Mouse (Mus musculus) intestine, embryonic 16.5 days (tissue): ENCODE data around the gene Plpp7. TPM values are rescaled to one million over a fixed set of nuclear protein-coding genes. Genes with fewer than 3 reads are reported as not detected.

Experiments
- ATAC-seq: fragments of 200-750 bp; cut with Nextera tagmentation; 2 replicates; pipeline ENCODE4 v1.8.0; 2017; ENCODE audit warnings: moderate TSS enrichment, moderate library complexity
- H3K27ac ChIP-seq: fragments of 300-500 bp; sonication (generic); 2 replicates; pipeline ENCODE4 v1.5.1; 2014; ENCODE audit warnings: mild to moderate bottlenecking, low read length
- H3K27me3 ChIP-seq: fragments of 300-500 bp; sonication (generic); replicated peaks from 2 replicates; pipeline ENCODE4 v1.6.1; 2014; ENCODE audit warnings: low read length, control low read depth, mixed read lengths; ENCODE audit not compliant: control insufficient read depth, insufficient read depth
- H3K36me3 ChIP-seq: fragments of 300-500 bp; sonication (generic); 2 replicates; pipeline ENCODE4 v1.6.1; 2014; ENCODE audit warnings: low read length, control low read depth; ENCODE audit not compliant: control insufficient read depth, insufficient read depth
- H3K4me1 ChIP-seq: fragments of 300-500 bp; sonication (generic); 2 replicates; pipeline ENCODE4 v1.6.1; 2014; ENCODE audit warnings: low read length, control low read depth, mixed read lengths; ENCODE audit not compliant: control insufficient read depth, insufficient read depth
- H3K4me2 ChIP-seq: fragments of 300-500 bp; sonication (generic); 2 replicates; pipeline ENCODE4 v1.6.1; 2014; ENCODE audit warnings: low read depth, low read length, control low read depth
- H3K4me3 ChIP-seq: fragments of 300-500 bp; sonication (generic); 2 replicates; pipeline ENCODE4 v1.5.1; 2014; ENCODE audit warnings: mild to moderate bottlenecking, low read length
- H3K9ac ChIP-seq: fragments of 300-500 bp; sonication (generic); 2 replicates; pipeline ENCODE4 v1.6.1; 2014; ENCODE audit warnings: low read depth, low read length
- H3K9me3 ChIP-seq: fragments of 300-500 bp; sonication (generic); 2 replicates; pipeline ENCODE4 v1.6.1; 2016; ENCODE audit warnings: low read length, control low read depth; ENCODE audit not compliant: control insufficient read depth
- WGBS: fragments of 180-500 bp; shearing (Covaris S2); extraction: QIAGEN DNeasy Blood & Tissue Kit; methylation state at CpG from one replicate; pipeline ENCODE4 v1.1.7; 2014; 5-methylcytosine and 5-hydroxymethylcytosine counted together
- polyA plus RNA-seq: library from polyadenylated mRNA; unstranded; fragments of >200 nt; fragmentation: Nextera tagmentation; extraction: Ambion mirVana; gene quantifications from 2 replicates; pipeline ENCODE4 v1.2.1, GENCODE M21; 2015

Plpp7 gene
- polyA plus RNA-seq, 1 experiment from 2014 or later = 5.0 TPM

- peak overlapping the region; percentile 25 for H3K4me3 ChIP-seq
- H3K4me2 ChIP-seq = peak overlapping the region; percentile 45
- H3K27me3 ChIP-seq = peaks cover 17% of the 10 kb centered on the region
- H3K36me3 ChIP-seq = no peaks in the 10 kb centered on the region
- H3K9ac ChIP-seq = peak overlapping the region; percentile 41
- no peak for ATAC-seq
- no peak overlapping the region for H3K27ac ChIP-seq
- WGBS = 7% methylated on average over 35 of the region's 35 CpGs
- H3K9me3 ChIP-seq = no peaks in the 10 kb centered on the region
- H3K4me1 ChIP-seq = peaks cover 6% of the 10 kb centered on the region; the same call in 1 of the 2 replicates
These were observed 6.9 kb upstream of the Plpp7 start for GRCm38 (mm10) chr2:32088372-32088981.

GRCm38 (mm10) chr2:32089606-32090005, 5.7 kb upstream of the Plpp7 start:
- H3K27me3 ChIP-seq = peaks cover 14% of the 10 kb centered on the region
- H3K36me3 ChIP-seq = no peaks in the 10 kb centered on the region
- no peak overlapping the region for H3K4me3 ChIP-seq
- WGBS = 66% methylated on average over 3 of the region's 3 CpGs
- no peaks in the 10 kb centered on the region for H3K9me3 ChIP-seq
- H3K4me2 ChIP-seq = no peak overlapping the region
- H3K4me1 ChIP-seq = no peaks in the 10 kb centered on the region
- no peak overlapping the region for H3K9ac ChIP-seq
- ATAC-seq = no peak
- H3K27ac ChIP-seq = no peak overlapping the region

- H3K4me2 ChIP-seq = no peak overlapping the region
- H3K4me3 ChIP-seq = no peak overlapping the region
- no peak for ATAC-seq
- H3K9ac ChIP-seq = no peak overlapping the region
- H3K36me3 ChIP-seq = no peaks in the 10 kb centered on the region
- H3K27ac ChIP-seq = no peak overlapping the region
- no peaks in the 10 kb centered on the region for H3K4me1 ChIP-seq
- H3K27me3 ChIP-seq = peaks cover 14% of the 10 kb centered on the region
- 74% methylated on average over 2 of the region's 2 CpGs for WGBS
- H3K9me3 ChIP-seq = no peaks in the 10 kb centered on the region
These were observed 5.2 kb upstream of the Plpp7 start for GRCm38 (mm10) chr2:32090145-32090544.

GRCm38 (mm10) chr2:32091956-32092355, 3.4 kb upstream of the Plpp7 start:
- H3K4me3 ChIP-seq = no peak overlapping the region
- no peaks in the 10 kb centered on the region for H3K36me3 ChIP-seq
- no peak overlapping the region for H3K4me2 ChIP-seq
- H3K27me3 ChIP-seq = peaks cover 12% of the 10 kb centered on the region
- H3K4me1 ChIP-seq = peaks cover 7% of the 10 kb centered on the region
- no peaks in the 10 kb centered on the region for H3K9me3 ChIP-seq
- 56% methylated on average over 3 of the region's 3 CpGs for WGBS
- ATAC-seq = no peak
- H3K27ac ChIP-seq = no peak overlapping the region
- H3K9ac ChIP-seq = no peak overlapping the region

- no peaks in the 10 kb centered on the region for H3K36me3 ChIP-seq
- no peak overlapping the region for H3K4me3 ChIP-seq
- 78% methylated on average over 7 of the region's 7 CpGs for WGBS
- H3K9ac ChIP-seq = no peak overlapping the region
- H3K4me2 ChIP-seq = no peak overlapping the region
- peaks cover 7% of the 10 kb centered on the region for H3K4me1 ChIP-seq
- H3K9me3 ChIP-seq = no peaks in the 10 kb centered on the region
- ATAC-seq = peak; percentile 75
- 0 out of 2 replicates have a peak, but pooled peaks cover 2% of the 10 kb centered on the region for H3K27me3 ChIP-seq
- no peak overlapping the region for H3K27ac ChIP-seq
These were observed 1.2 kb upstream of the Plpp7 start for GRCm38 (mm10) chr2:32094001-32094707.

GRCm38 (mm10) chr2:32096122-32096420, 743 bp downstream of the Plpp7 start:
- H3K9ac ChIP-seq = peak overlapping the region; percentile 68
- whole genome bisulfite sequencing = 73% methylated on average over 10 of the region's 10 CpGs
- H3K4me3 ChIP-seq = peak overlapping the region; percentile 46
- ATAC-seq = 0 out of 2 replicates have a peak, but pooled peaks have one; percentile 8
- H3K36me3 ChIP-seq = no peaks in the 10 kb centered on the region
- peaks cover 7% of the 10 kb centered on the region for H3K4me1 ChIP-seq
- H3K27ac ChIP-seq = no peak overlapping the region
- peaks cover 6% of the 10 kb centered on the region; the same call in 1 of the 2 replicates for H3K9me3 ChIP-seq
- H3K27me3 ChIP-seq = no peaks in the 10 kb centered on the region
- peak overlapping the region; percentile 60 for H3K4me2 ChIP-seq

GRCm38 (mm10) chr2:32102944-32103343, 7.6 kb downstream of the Plpp7 start:
- H3K4me1 ChIP-seq = no peaks in the 10 kb centered on the region
- H3K4me2 ChIP-seq = no peak overlapping the region
- H3K4me3 ChIP-seq = no peak overlapping the region
- H3K27ac ChIP-seq = no peak overlapping the region
- H3K9ac ChIP-seq = no peak overlapping the region
- H3K27me3 ChIP-seq = no peaks in the 10 kb centered on the region
- 41% methylated on average over 5 of the region's 5 CpGs for WGBS
- peaks cover 6% of the 10 kb centered on the region; the same call in 1 of the 2 replicates for H3K9me3 ChIP-seq
- no peak for ATAC-seq
- H3K36me3 ChIP-seq = no peaks in the 10 kb centered on the region

- 73% methylated on average over 7 of the region's 7 CpGs for WGBS
- no peaks in the 10 kb centered on the region for H3K36me3 ChIP-seq
- peaks cover 6% of the 10 kb centered on the region; the same call in 1 of the 2 replicates for H3K9me3 ChIP-seq
- H3K4me1 ChIP-seq = no peaks in the 10 kb centered on the region
- no peak overlapping the region for H3K4me2 ChIP-seq
- H3K4me3 ChIP-seq = no peak overlapping the region
- H3K27me3 ChIP-seq = no peaks in the 10 kb centered on the region
- H3K9ac ChIP-seq = no peak overlapping the region
- no peak overlapping the region for H3K27ac ChIP-seq
- ATAC-seq = no peak
These were observed 8.2 kb downstream of the Plpp7 start for GRCm38 (mm10) chr2:32103557-32103956.

- H3K4me3 ChIP-seq = no peak overlapping the region
- no peak for ATAC-seq
- no peaks in the 10 kb centered on the region for H3K27me3 ChIP-seq
- 83% methylated on average over 7 of the region's 7 CpGs for WGBS
- no peak overlapping the region for H3K4me2 ChIP-seq
- H3K36me3 ChIP-seq = no peaks in the 10 kb centered on the region
- no peak overlapping the region for H3K9ac ChIP-seq
- H3K4me1 ChIP-seq = no peaks in the 10 kb centered on the region
- H3K9me3 ChIP-seq = peaks cover 6% of the 10 kb centered on the region; the same call in 1 of the 2 replicates
- H3K27ac ChIP-seq = no peak overlapping the region
These were observed 8.8 kb downstream of the Plpp7 start for GRCm38 (mm10) chr2:32104122-32104521.
